Mouse (Mus musculus) hindbrain, embryonic 11.5 days (tissue): ENCODE data around the gene Slc9a9. TPM values are rescaled to one million over a fixed set of nuclear protein-coding genes. Genes with fewer than 3 reads are reported as not detected.
A peak's percentile ranks its signal among the peaks of the same experiment; 100 is the strongest.

Source experiments
- ATAC-seq: fragments of 200-750 bp; cut with Nextera tagmentation; 2 replicates; pipeline ENCODE4 v1.8.0; 2017; ENCODE audit warnings: mild to moderate bottlenecking, moderate TSS enrichment, moderate library complexity; ENCODE audit not compliant: low FRiP score
- DNase-seq: peaks from one replicate; pipeline ENCODE4 v3.0.0-alpha.2; 2015; ENCODE audit warnings: low spot score
- H3K27ac ChIP-seq: fragments of 300-500 bp; sonication (generic); 2 replicates; pipeline ENCODE4 v1.5.1; 2014; ENCODE audit warnings: mild to moderate bottlenecking, low read depth, low read length
- H3K27me3 ChIP-seq: fragments of 300-500 bp; sonication (generic); 2 replicates; pipeline ENCODE4 v1.6.1; 2014; ENCODE audit warnings: mild to moderate bottlenecking, low read length, moderate library complexity, mixed read lengths; ENCODE audit not compliant: control insufficient read depth, insufficient read depth
- H3K36me3 ChIP-seq: fragments of 300-500 bp; sonication (generic); 2 replicates; pipeline ENCODE4 v1.6.1; 2014; ENCODE audit warnings: mild to moderate bottlenecking, low read length, moderate library complexity, mixed read lengths; ENCODE audit not compliant: control insufficient read depth, insufficient read depth
- H3K4me1 ChIP-seq: fragments of 300-500 bp; sonication (generic); replicated peaks from 2 replicates; pipeline ENCODE4 v1.6.1; 2014; ENCODE audit warnings: low read length, mixed read lengths; ENCODE audit not compliant: control insufficient read depth, insufficient read depth
- H3K4me2 ChIP-seq: fragments of 300-500 bp; sonication (generic); replicated peaks from 2 replicates; pipeline ENCODE4 v1.6.1; 2014; ENCODE audit warnings: mild to moderate bottlenecking, low read depth, low read length
- H3K4me3 ChIP-seq: fragments of 300-500 bp; sonication (generic); 2 replicates; pipeline ENCODE4 v1.5.1; 2014; ENCODE audit warnings: low read depth, low read length
- H3K9ac ChIP-seq: fragments of 300-500 bp; sonication (generic); 2 replicates; pipeline ENCODE4 v1.6.1; 2014; ENCODE audit warnings: low read depth, low read length
- H3K9me3 ChIP-seq: fragments of 300-500 bp; sonication (generic); 2 replicates; pipeline ENCODE4 v1.6.1; 2016; ENCODE audit warnings: low read length; ENCODE audit not compliant: control insufficient read depth
- WGBS: fragments of 180-500 bp; shearing (Covaris S2); extraction: QIAGEN DNeasy Blood & Tissue Kit; methylation state at CpG from one replicate; pipeline ENCODE4 v1.1.7; 2014; 5-methylcytosine and 5-hydroxymethylcytosine counted together
- polyA plus RNA-seq: library from polyadenylated mRNA; unstranded; fragments of >200 nt; fragmentation: Nextera tagmentation; extraction: Ambion mirVana; gene quantifications from 2 replicates; pipeline ENCODE4 v1.2.1, GENCODE M21; 2014

Slc9a9 gene
- polyA plus RNA-seq, 1 experiment from 2014 or later = 3.8 TPM

- 89% methylated on average over 1 of the region's 1 CpGs for WGBS
Measured at GRCm38 (mm10) chr9:94885151-94885550, 215.4 kb downstream of the Slc9a9 start.

GRCm38 (mm10) chr9:94889647-94890046 is 219.9 kb downstream of the Slc9a9 start:
- no peak overlapping the region for H3K9ac ChIP-seq
- no peak overlapping the region for H3K4me3 ChIP-seq
- no peaks in the 10 kb centered on the region for H3K4me1 ChIP-seq
- no peaks in the 10 kb centered on the region for H3K27me3 ChIP-seq
- H3K4me2 ChIP-seq = no peak overlapping the region
- no peak for DNase-seq
- no peaks in the 10 kb centered on the region for H3K36me3 ChIP-seq
- H3K27ac ChIP-seq = no peak overlapping the region
- H3K9me3 ChIP-seq = no peaks in the 10 kb centered on the region
- no peak for ATAC-seq

More at GRCm38 (mm10) chr9:94885151-94885550, 215.4 kb downstream of the Slc9a9 start:
- Histone ChIP-seq H3K27ac (no peak overlapping the region), H3K4me1 (no peaks in the 10 kb centered on the region), H3K4me3 (no peak overlapping the region), H3K36me3 (no peaks in the 10 kb centered on the region), H3K9ac (no peak overlapping the region), H3K9me3 (no peaks in the 10 kb centered on the region), H3K4me2 (no peak overlapping the region), H3K27me3 (no peaks in the 10 kb centered on the region)
- no peak for ATAC-seq
- DNase-seq = no peak

- H3K4me3 ChIP-seq = no peak overlapping the region
- ATAC-seq (no peak), DNase-seq (no peak)
- no peak overlapping the region for H3K27ac ChIP-seq
- no peaks in the 10 kb centered on the region for H3K4me1 ChIP-seq
- H3K4me2 ChIP-seq = no peak overlapping the region
- H3K9me3 ChIP-seq = no peaks in the 10 kb centered on the region
- H3K36me3 ChIP-seq = no peaks in the 10 kb centered on the region
- H3K27me3 ChIP-seq = no peaks in the 10 kb centered on the region
- no peak overlapping the region for H3K9ac ChIP-seq
- 86% methylated on average over 5 of the region's 5 CpGs for WGBS
Measured at GRCm38 (mm10) chr9:94895882-94896281, 226.2 kb downstream of the Slc9a9 start.

- Histone ChIP-seq H3K9me3 (no peaks in the 10 kb centered on the region), H3K27ac (no peak overlapping the region), H3K4me2 (no peak overlapping the region), H3K4me3 (no peak overlapping the region), H3K36me3 (no peaks in the 10 kb centered on the region), H3K9ac (no peak overlapping the region), H3K27me3 (no peaks in the 10 kb centered on the region), H3K4me1 (no peaks in the 10 kb centered on the region)
- ATAC-seq = no peak
- no peak for DNase-seq
Measured at GRCm38 (mm10) chr9:94904180-94904579, 234.5 kb downstream of the Slc9a9 start.

- WGBS = 90% methylated on average over 4 of the region's 4 CpGs
- no peak for ATAC-seq
Measured at GRCm38 (mm10) chr9:94907020-94907610, 237.4 kb downstream of the Slc9a9 start.

GRCm38 (mm10) chr9:94912071-94912470 is 242.4 kb downstream of the Slc9a9 start:
- Histone ChIP-seq H3K27me3 (no peaks in the 10 kb centered on the region), H3K4me1 (no peaks in the 10 kb centered on the region), H3K9me3 (no peaks in the 10 kb centered on the region), H3K9ac (no peak overlapping the region), H3K36me3 (no peaks in the 10 kb centered on the region), H3K4me2 (no peak overlapping the region), H3K4me3 (no peak overlapping the region), H3K27ac (no peak overlapping the region)
- ATAC-seq = no peak
- WGBS = 95% methylated on average over 9 of the region's 9 CpGs
- no peak for DNase-seq

More at GRCm38 (mm10) chr9:94907020-94907610, 237.4 kb downstream of the Slc9a9 start:
- H3K9ac ChIP-seq = no peak overlapping the region
- no peaks in the 10 kb centered on the region for H3K36me3 ChIP-seq
- H3K27me3 ChIP-seq = no peaks in the 10 kb centered on the region
- H3K27ac ChIP-seq = no peak overlapping the region
- no peak for DNase-seq
- H3K9me3 ChIP-seq = no peaks in the 10 kb centered on the region
- H3K4me1 ChIP-seq = no peaks in the 10 kb centered on the region
- H3K4me3 ChIP-seq = no peak overlapping the region
- no peak overlapping the region for H3K4me2 ChIP-seq

- no peak overlapping the region for H3K4me2 ChIP-seq
- ATAC-seq (no peak), DNase-seq (no peak)
- no peaks in the 10 kb centered on the region for H3K36me3 ChIP-seq
- no peaks in the 10 kb centered on the region for H3K4me1 ChIP-seq
- no peak overlapping the region for H3K4me3 ChIP-seq
- no peak overlapping the region for H3K9ac ChIP-seq
- H3K27ac ChIP-seq = no peak overlapping the region
- 72% methylated on average over 5 of the region's 5 CpGs for WGBS
- H3K27me3 ChIP-seq = no peaks in the 10 kb centered on the region
- H3K9me3 ChIP-seq = no peaks in the 10 kb centered on the region
Measured at GRCm38 (mm10) chr9:94922062-94922461, 252.4 kb downstream of the Slc9a9 start.

- Histone ChIP-seq H3K4me2 (no peak overlapping the region), H3K27me3 (no peaks in the 10 kb centered on the region), H3K4me3 (no peak overlapping the region), H3K36me3 (no peaks in the 10 kb centered on the region), H3K27ac (no peak overlapping the region), H3K9me3 (no peaks in the 10 kb centered on the region), H3K4me1 (no peaks in the 10 kb centered on the region), H3K9ac (no peak overlapping the region)
- WGBS = 81% methylated on average over 3 of the region's 3 CpGs
- DNase-seq (no peak), ATAC-seq (no peak)
Measured at GRCm38 (mm10) chr9:94925845-94926244, 256.1 kb downstream of the Slc9a9 start.

GRCm38 (mm10) chr9:94927101-94927500 is 257.4 kb downstream of the Slc9a9 start:
- no peak for ATAC-seq
- Histone ChIP-seq H3K36me3 (no peaks in the 10 kb centered on the region), H3K9me3 (no peaks in the 10 kb centered on the region), H3K27ac (no peak overlapping the region), H3K4me2 (no peak overlapping the region), H3K9ac (no peak overlapping the region), H3K27me3 (no peaks in the 10 kb centered on the region), H3K4me1 (no peaks in the 10 kb centered on the region), H3K4me3 (no peak overlapping the region)
- DNase-seq = peak; percentile 13
